Mouse (Mus musculus) cerebellum, postnatal 10 days (tissue): ENCODE data around the gene Manea.
"Not testable (repeated sequence)": the region's sequence is repeated elsewhere in the genome, so short reads cannot be mapped to it uniquely, and the experiment has no call there.

Experiments used
- DNase-seq, 2 experiments: peaks; one replicate each; pipeline ENCODE4 v3.0.0; 2021; ENCODE audit warnings: mixed read lengths in 2 of 2

Manea gene

GRCm38 (mm10) chr4:26346443-26347106, at the start of gene Manea:
Gene Manea (minus strand): TSS chr4:26346891.
- peak; percentile 95 to 97 for DNase-seq

GRCm38 (mm10) chr4:26354616-26355015, 7.9 kb upstream of the Manea start:
- DNase-seq = peak; percentile 60 to 64

DNA sequence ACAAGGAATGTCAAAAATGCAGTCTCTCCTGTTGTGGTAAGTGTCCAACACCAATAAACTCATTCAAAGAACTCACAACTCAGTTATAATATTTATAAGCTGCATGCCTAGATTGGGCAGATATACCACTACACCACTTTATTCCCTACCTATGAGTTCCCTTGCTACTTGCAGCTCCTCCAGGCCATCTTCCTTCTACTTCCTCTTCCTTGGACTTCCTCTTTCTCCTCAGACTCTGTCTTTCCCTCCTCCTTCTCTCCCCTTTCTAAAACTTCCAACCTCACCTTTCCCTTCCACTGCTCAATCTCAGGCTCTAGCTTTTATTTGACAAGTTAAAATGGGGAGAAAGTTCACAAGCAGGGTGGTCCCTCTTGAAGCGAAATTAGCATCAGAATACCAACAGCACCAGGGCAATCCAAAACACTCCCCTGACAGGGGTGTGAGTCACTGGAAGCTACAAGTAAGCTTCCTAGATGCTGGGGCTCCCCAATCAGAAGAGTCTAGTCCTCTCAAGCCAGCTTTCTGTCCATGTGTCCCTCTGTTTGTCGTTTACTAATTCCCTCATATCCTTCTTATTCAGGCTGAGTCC, 7.0 kb upstream of the Manea start:
- DNase-seq = no peak

DNA sequence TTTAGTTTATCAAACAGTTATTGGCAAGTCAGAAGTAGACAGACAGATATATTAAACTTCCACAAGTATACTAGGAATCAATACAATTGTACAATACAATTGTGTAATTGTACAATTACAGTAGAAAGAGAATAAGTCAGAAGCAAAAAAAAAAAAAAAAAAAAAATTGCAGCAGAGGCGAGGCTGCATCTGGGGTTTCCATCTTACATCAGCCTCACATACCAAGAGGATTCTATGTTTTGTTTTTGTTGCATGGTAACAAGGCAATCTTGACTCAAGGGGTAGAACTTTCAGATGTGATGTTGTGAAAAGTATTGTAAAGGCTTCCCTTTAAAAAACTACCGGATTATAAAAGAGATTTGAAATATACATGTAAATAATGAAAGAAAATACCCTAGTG, 548 bp upstream of the Manea start:
- no peak for DNase-seq

GRCm38 (mm10) chr4:26345741-26346442, 799 bp downstream of the Manea start:
- peak; percentile 6 to 15 for DNase-seq

- DNase-seq = no peak
Observed at GRCm38 (mm10) chr4:26345080-26345479, 1.6 kb downstream of the Manea start.

- no peak for DNase-seq
Observed at GRCm38 (mm10) chr4:26342346-26342745, 4.3 kb downstream of the Manea start.

GRCm38 (mm10) chr4:26338604-26339003, 8.1 kb downstream of the Manea start:
- no peak for DNase-seq

- no peak for DNase-seq
Observed at GRCm38 (mm10) chr4:26336563-26336962, 10.1 kb downstream of the Manea start.

DNA sequence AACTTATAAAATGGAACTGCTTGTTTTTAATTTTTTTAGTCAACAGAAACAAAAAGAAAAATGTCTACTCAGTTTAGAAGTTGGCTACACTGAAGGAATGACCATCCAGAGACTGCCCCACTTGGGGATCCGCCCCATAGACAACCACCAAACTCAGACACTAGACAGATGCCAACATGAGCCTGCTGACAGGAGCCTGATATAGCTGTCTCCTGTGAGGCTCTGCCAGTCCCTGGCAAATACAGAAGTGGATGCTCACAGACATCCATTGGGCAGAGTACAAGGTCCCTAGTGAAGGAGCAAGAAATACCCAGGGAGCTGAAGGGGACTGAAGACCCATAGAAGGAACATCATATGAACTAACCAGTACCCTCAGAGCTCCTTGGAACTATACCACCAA, 42.0 kb downstream of the Manea start:
- not testable (repeated sequence) for DNase-seq

GRCm38 (mm10) chr4:26277112-26277716, 69.5 kb downstream of the Manea start:
- DNase-seq = no peak

GRCm38 (mm10) chr4:26276264-26276663, 70.4 kb downstream of the Manea start:
- peak in 1 of 2 experiments; percentile 6 for DNase-seq

DNA sequence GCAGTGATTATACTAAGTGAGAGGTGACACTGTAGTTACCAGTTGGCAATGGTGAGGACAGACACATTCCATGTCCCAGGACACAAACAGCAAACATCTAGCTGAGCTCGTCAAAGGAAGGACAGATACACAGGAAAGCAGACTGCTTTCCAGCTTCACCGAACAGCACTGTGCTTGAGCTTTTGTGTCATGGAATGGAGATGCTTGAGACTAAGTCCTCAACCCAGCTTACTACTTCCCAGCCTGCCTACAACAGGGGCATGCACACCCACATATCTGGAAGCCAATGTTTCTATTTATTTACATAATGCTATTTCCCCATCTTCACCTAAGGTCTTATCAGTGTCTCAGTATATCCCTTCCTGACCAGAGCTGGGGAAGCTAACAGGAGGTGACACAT, 70.9 kb downstream of the Manea start:
- no peak for DNase-seq
